In genomic region chr9:66922076-66922475, GRCm38 (mm10) we compare ENCODE assay signal across 13 mouse cellular contexts. TPM values are rescaled to one million over a fixed set of nuclear protein-coding genes. Genes with fewer than 3 reads are reported as not detected.
DNase-seq lines count a peak whose midpoint lies in the region; ATAC-seq and TF ChIP-seq lines count a peak whose summit lies in the region.
"Had no signal": no experiment of that assay in that cellular context is flagged by ENCODE, and none has a peak within 500 bp of the region (broad histone marks: within the 10 kb centered on the region; RNA-seq: fewer than 3 reads in every experiment).

No protein-coding gene starts in this region.

- no peak overlapping the region for H3K27ac ChIP-seq in intestine, postnatal 0 days (ENCODE audit: low read depth, low read length)
- H3K27ac ChIP-seq in intestine, embryonic 16.5 days (ENCODE audit: low read length) = no peak overlapping the region
- H3K27ac ChIP-seq in stomach, postnatal 0 days (replicated peaks) = no peak overlapping the region
- H3K27ac ChIP-seq: forebrain, embryonic 10.5 days; midbrain, embryonic 12.5 days; neural tube, embryonic 12.5 days had no signal

- 96% methylated on average over 1 of the region's 1 CpGs for WGBS in intestine, postnatal 0 days
- 96% methylated on average over 1 of the region's 1 CpGs for WGBS in intestine, embryonic 16.5 days
- 98% methylated on average over 1 of the region's 1 CpGs for WGBS in stomach, postnatal 0 days

- no peaks in the 10 kb centered on the region for H3K9me3 ChIP-seq in intestine, postnatal 0 days (ENCODE audit: control insufficient read depth)
- no peaks in the 10 kb centered on the region for H3K9me3 ChIP-seq in intestine, embryonic 16.5 days (ENCODE audit: control insufficient read depth, low read length)
- no peaks in the 10 kb centered on the region for H3K9me3 ChIP-seq in stomach, postnatal 0 days (ENCODE audit: control insufficient read depth, low read length)
- H3K9me3 ChIP-seq: forebrain, embryonic 10.5 days; midbrain, embryonic 12.5 days; neural tube, embryonic 12.5 days had no signal

- peak; percentile 34 for DNase-seq in thymus, postnatal 14 days
- DNase-seq in thymus, postnatal 0 days (ENCODE audit: low spot score) = no peak
- peak; percentile 27 for DNase-seq in NIH3T3 (ENCODE audit: low read depth)
- DNase-seq in stomach, postnatal 0 days (ENCODE audit: low spot score) = no peak
- DNase-seq in right cerebral cortex, postnatal 14 days = no peak
- DNase-seq: cerebellum, adult 9-11 months; gastrocnemius, postnatal 36 days; retina, postnatal 1 day had no signal

- no peaks in the 10 kb centered on the region for H3K27me3 ChIP-seq in intestine, postnatal 0 days (replicated peaks; ENCODE audit: control insufficient read depth, insufficient read depth, low read length)
- no peaks in the 10 kb centered on the region for H3K27me3 ChIP-seq in intestine, embryonic 16.5 days (replicated peaks; ENCODE audit: control insufficient read depth, insufficient read depth, low read length)
- no peaks in the 10 kb centered on the region for H3K27me3 ChIP-seq in stomach, postnatal 0 days (ENCODE audit: control insufficient read depth, insufficient read depth, low read length)
- H3K27me3 ChIP-seq: midbrain, embryonic 12.5 days; neural tube, embryonic 12.5 days had no signal

- no peak for TF ChIP-seq EP300 in stomach, postnatal 0 days (optimal IDR thresholded peaks at IDR 0.05)

- no peak for ATAC-seq in intestine, postnatal 0 days
- ATAC-seq in intestine, embryonic 16.5 days = no peak
- no peak for ATAC-seq in stomach, postnatal 0 days (ENCODE audit: low FRiP score, low TSS enrichment)

- no peak overlapping the region for H3K4me3 ChIP-seq in intestine, postnatal 0 days (ENCODE audit: low read depth, low read length)
- no peak overlapping the region for H3K4me3 ChIP-seq in intestine, embryonic 16.5 days (ENCODE audit: low read length)
- H3K4me3 ChIP-seq in stomach, postnatal 0 days (ENCODE audit: low read depth, low read length) = no peak overlapping the region
- H3K4me3 ChIP-seq: forebrain, embryonic 10.5 days; midbrain, embryonic 12.5 days; neural tube, embryonic 12.5 days had no signal

- H3K4me2 ChIP-seq in intestine, postnatal 0 days (replicated peaks; ENCODE audit: low read depth) = no peak overlapping the region
- no peak overlapping the region for H3K4me2 ChIP-seq in intestine, embryonic 16.5 days (ENCODE audit: low read depth, low read length)
- no peak overlapping the region for H3K4me2 ChIP-seq in stomach, postnatal 0 days (replicated peaks; ENCODE audit: low read depth)
- H3K4me2 ChIP-seq: midbrain, embryonic 12.5 days; neural tube, embryonic 12.5 days had no signal

- no peak overlapping the region for H3K9ac ChIP-seq in intestine, postnatal 0 days (ENCODE audit: low read depth, low read length)
- no peak overlapping the region for H3K9ac ChIP-seq in intestine, embryonic 16.5 days (ENCODE audit: low read depth, low read length)
- H3K9ac ChIP-seq in stomach, postnatal 0 days (ENCODE audit: low read length) = no peak overlapping the region
- H3K9ac ChIP-seq: midbrain, embryonic 12.5 days; neural tube, embryonic 12.5 days had no signal

- peak; percentile 31; the same call in 1 of the 2 replicates for TF ChIP-seq CTCF in intestine, postnatal 0 days (IDR thresholded peaks at IDR 0.05; ENCODE audit: low read depth)
- TF ChIP-seq CTCF in stomach, postnatal 0 days (IDR thresholded peaks at IDR 0.05; ENCODE audit: low read depth) = peak; percentile 25; the same call in 1 of the 2 replicates

- no peaks in the 10 kb centered on the region for H3K36me3 ChIP-seq in intestine, postnatal 0 days (ENCODE audit: control insufficient read depth, insufficient read depth)
- no peaks in the 10 kb centered on the region for H3K36me3 ChIP-seq in intestine, embryonic 16.5 days (ENCODE audit: control insufficient read depth, insufficient read depth, low read length)
- H3K36me3 ChIP-seq in stomach, postnatal 0 days (ENCODE audit: control insufficient read depth, insufficient read depth, low read length) = no peaks in the 10 kb centered on the region
- H3K36me3 ChIP-seq: midbrain, embryonic 12.5 days; neural tube, embryonic 12.5 days had no signal

- peaks cover 5% of the 10 kb centered on the region; the same call in 1 of the 2 replicates for H3K4me1 ChIP-seq in intestine, postnatal 0 days (replicated peaks; ENCODE audit: control insufficient read depth, insufficient read depth, low read length)
- peaks cover 5% of the 10 kb centered on the region; the same call in 1 of the 2 replicates for H3K4me1 ChIP-seq in intestine, embryonic 16.5 days (ENCODE audit: control insufficient read depth, insufficient read depth, low read length)
- no peaks in the 10 kb centered on the region for H3K4me1 ChIP-seq in stomach, postnatal 0 days (replicated peaks; ENCODE audit: control insufficient read depth, insufficient read depth)
- H3K4me1 ChIP-seq: neural tube, embryonic 12.5 days had no signal

RNA-seq across cellular contexts. Expression of gene Rab8b, which starts 2.6 kb away (rescaled TPM):
- 16.2 and 18.9 TPM in 2 replicates for polyA plus RNA-seq in intestine, postnatal 0 days (2015; fragmentation: Nextera tagmentation; extraction: Ambion mirVana)
- 18.3 and 18.4 TPM in 2 replicates for polyA plus RNA-seq in intestine, embryonic 16.5 days (2015; fragmentation: Nextera tagmentation; extraction: Ambion mirVana)
- polyA plus RNA-seq in thymus, postnatal 0 days (2015; fragmentation: Nextera tagmentation; extraction: Ambion mirVana) = 14.4 and 25.8 TPM in 2 replicates
- polyA plus RNA-seq in stomach, postnatal 0 days (2015; fragmentation: Nextera tagmentation; extraction: Ambion mirVana) = 9.2 and 9.4 TPM in 2 replicates

RNA-seq across cellular contexts. Expression of gene Rps27l, which starts 23.8 kb away (rescaled TPM):
- 712 and 778 TPM in 2 replicates for polyA plus RNA-seq in intestine, postnatal 0 days (2015; fragmentation: Nextera tagmentation; extraction: Ambion mirVana)
- 763 and 818 TPM in 2 replicates for polyA plus RNA-seq in intestine, embryonic 16.5 days (2015; fragmentation: Nextera tagmentation; extraction: Ambion mirVana)
- polyA plus RNA-seq in thymus, postnatal 0 days (2015; fragmentation: Nextera tagmentation; extraction: Ambion mirVana) = 828 and 912 TPM in 2 replicates
- polyA plus RNA-seq in stomach, postnatal 0 days (2015; fragmentation: Nextera tagmentation; extraction: Ambion mirVana) = 768 and 843 TPM in 2 replicates

RNA-seq across cellular contexts. Expression of gene Lactb, which starts 53.2 kb away (rescaled TPM):
- polyA plus RNA-seq in intestine, postnatal 0 days (2015; fragmentation: Nextera tagmentation; extraction: Ambion mirVana) = 14.9 and 17.2 TPM in 2 replicates
- polyA plus RNA-seq in intestine, embryonic 16.5 days (2015; fragmentation: Nextera tagmentation; extraction: Ambion mirVana) = 5.6 and 6.7 TPM in 2 replicates
- polyA plus RNA-seq in thymus, postnatal 0 days (2015; fragmentation: Nextera tagmentation; extraction: Ambion mirVana) = 9.8 and 10.9 TPM in 2 replicates
- polyA plus RNA-seq in stomach, postnatal 0 days (2015; fragmentation: Nextera tagmentation; extraction: Ambion mirVana) = 11.8 and 12.2 TPM in 2 replicates

Comparison
In these comparisons a context has a peak if more than half of its experiments do, and no peak if none do; other contexts are left out.
1. DNase-seq: peak in thymus, postnatal 14 days (single experiment) and NIH3T3 (single experiment); none in thymus, postnatal 0 days (single experiment), stomach, postnatal 0 days (single experiment) and right cerebral cortex, postnatal 14 days (single experiment).